Mouse (Mus musculus): Measurements from ENCODE around the gene Khdc1c. TPM values are rescaled to one million over a fixed set of nuclear protein-coding genes. Genes with fewer than 3 reads are reported as not detected.
"Not testable (repeated sequence)": the region's sequence is repeated elsewhere in the genome, so short reads cannot be mapped to it uniquely, and the experiment has no call there.

The Khdc1c gene
- polyA plus RNA-seq, 1 experiment from 2014 or later = not detected

GRCm38 (mm10) chr1:21344752-21345151 is 23.4 kb upstream of the Khdc1c start:
- not testable (repeated sequence) for H3K27ac ChIP-seq (ENCODE audit: poor library complexity, severe bottlenecking); ATAC-seq (ENCODE audit: insufficient number of reproducible peaks, low FRiP score); H3K4me2 ChIP-seq

GRCm38 (mm10) chr1:21349341-21349740 is 18.8 kb upstream of the Khdc1c start, which contains the start of gene Khdc1a:
TSS of gene Khdc1a (plus strand) at chr1:21349641.
- Histone ChIP-seq H3K27me3 (replicated peaks) (no peaks in the 10 kb centered on the region), H3K9ac (no peak within 1 kb of the TSS), H3K9me3 (replicated peaks) (no peaks in the 10 kb centered on the region), H3K27ac (ENCODE audit: poor library complexity, severe bottlenecking) (no peak within 1 kb of the TSS), H3K4me1 (replicated peaks) (no peaks in the 10 kb centered on the region), H3K36me3 (no peaks in the 10 kb centered on the region), H3K4me2 (no peak within 1 kb of the TSS), H3K4me3 (no peak within 1 kb of the TSS)
- ATAC-seq (ENCODE audit: insufficient number of reproducible peaks, low FRiP score) = no peak
- WGBS = 74% methylated on average over 2 of the region's 2 CpGs

More at GRCm38 (mm10) chr1:21344752-21345151, 23.4 kb upstream of the Khdc1c start:
- not testable (repeated sequence) for H3K4me1 ChIP-seq (replicated peaks); H3K9me3 ChIP-seq (replicated peaks); H3K4me3 ChIP-seq; H3K36me3 ChIP-seq; H3K27me3 ChIP-seq (replicated peaks); H3K9ac ChIP-seq
- WGBS = 70% methylated on average over 7 of the region's 7 CpGs

- no peak within 1 kb of the TSS for H3K4me3 ChIP-seq
- H3K4me2 ChIP-seq = no peak within 1 kb of the TSS
- H3K9ac ChIP-seq = no peak within 1 kb of the TSS
- no peaks in the 10 kb centered on the region for H3K36me3 ChIP-seq
- H3K27me3 ChIP-seq (replicated peaks) = no peaks in the 10 kb centered on the region
- 0 out of 2 replicates have a peak, but pooled peaks cover 5% of the 10 kb centered on the region for H3K4me1 ChIP-seq (replicated peaks)
- no peak for ATAC-seq (ENCODE audit: insufficient number of reproducible peaks, low FRiP score)
- no peak within 1 kb of the TSS for H3K27ac ChIP-seq (ENCODE audit: poor library complexity, severe bottlenecking)
- 79% methylated on average over 1 of the region's 1 CpGs for WGBS
- 0 out of 2 replicates have a peak, but pooled peaks cover 2% of the 10 kb centered on the region for H3K9me3 ChIP-seq (replicated peaks)
These were observed 15.1 kb downstream of the Khdc1c start, which contains the start of gene Khdc1b for GRCm38 (mm10) chr1:21383256-21383655. TSS of gene Khdc1b (plus strand) at chr1:21383556.

GRCm38 (mm10) chr1:21391138-21391671 is 23.1 kb downstream of the Khdc1c start:
- Histone ChIP-seq H3K9me3 (replicated peaks) (no peaks in the 10 kb centered on the region), H3K4me2 (no peak overlapping the region), H3K4me3 (no peak overlapping the region), H3K9ac (no peak overlapping the region), H3K36me3 (no peaks in the 10 kb centered on the region), H3K4me1 (replicated peaks) (no peaks in the 10 kb centered on the region), H3K27ac (ENCODE audit: poor library complexity, severe bottlenecking) (no peak overlapping the region), H3K27me3 (replicated peaks) (no peaks in the 10 kb centered on the region)
- 76% methylated on average over 6 of the region's 6 CpGs for WGBS
- ATAC-seq (ENCODE audit: insufficient number of reproducible peaks, low FRiP score) = no peak

- H3K27me3 ChIP-seq (replicated peaks) = no peaks in the 10 kb centered on the region
- no peak overlapping the region for H3K9ac ChIP-seq
- whole genome bisulfite sequencing = 35% methylated on average over 8 of the region's 8 CpGs
- no peak overlapping the region for H3K4me3 ChIP-seq
- no peak for ATAC-seq (ENCODE audit: insufficient number of reproducible peaks, low FRiP score)
- no peak overlapping the region for H3K4me2 ChIP-seq
- no peaks in the 10 kb centered on the region for H3K9me3 ChIP-seq (replicated peaks)
- no peak overlapping the region for H3K27ac ChIP-seq (ENCODE audit: poor library complexity, severe bottlenecking)
- peaks cover 20% of the 10 kb centered on the region; the same call in 1 of the 2 replicates for H3K36me3 ChIP-seq
- H3K4me1 ChIP-seq (replicated peaks) = no peaks in the 10 kb centered on the region
These were observed 34.7 kb downstream of the Khdc1c start for GRCm38 (mm10) chr1:21402804-21403203.

- H3K4me1 ChIP-seq (replicated peaks) = 0 out of 2 replicates have a peak, but pooled peaks cover 5% of the 10 kb centered on the region
- 77% methylated on average over 2 of the region's 2 CpGs for WGBS
- no peaks in the 10 kb centered on the region for H3K9me3 ChIP-seq (replicated peaks)
- no peak overlapping the region for H3K4me3 ChIP-seq
- H3K9ac ChIP-seq = no peak overlapping the region
- peaks cover 13% of the 10 kb centered on the region; the same call in 1 of the 2 replicates for H3K36me3 ChIP-seq
- no peak for ATAC-seq (ENCODE audit: insufficient number of reproducible peaks, low FRiP score)
- H3K27ac ChIP-seq (ENCODE audit: poor library complexity, severe bottlenecking) = no peak overlapping the region
- H3K4me2 ChIP-seq = no peak overlapping the region
- no peaks in the 10 kb centered on the region for H3K27me3 ChIP-seq (replicated peaks)
These were observed 39.1 kb downstream of the Khdc1c start for GRCm38 (mm10) chr1:21407266-21407665.

GRCm38 (mm10) chr1:21411331-21412196 is 43.4 kb downstream of the Khdc1c start:
- no peak overlapping the region for H3K9ac ChIP-seq
- no peaks in the 10 kb centered on the region for H3K36me3 ChIP-seq
- H3K27me3 ChIP-seq (replicated peaks) = no peaks in the 10 kb centered on the region
- H3K4me3 ChIP-seq = no peak overlapping the region
- H3K9me3 ChIP-seq (replicated peaks) = no peaks in the 10 kb centered on the region
- 60% methylated on average over 18 of the region's 18 CpGs for WGBS
- H3K27ac ChIP-seq (ENCODE audit: poor library complexity, severe bottlenecking) = peak overlapping the region; percentile 7; the same call in 1 of the 2 replicates
- ATAC-seq (ENCODE audit: insufficient number of reproducible peaks, low FRiP score) = no peak
- 0 out of 2 replicates have a peak, but pooled peaks cover 9% of the 10 kb centered on the region for H3K4me1 ChIP-seq (replicated peaks)
- no peak overlapping the region for H3K4me2 ChIP-seq

GRCm38 (mm10) chr1:21412197-21412555 is 44.0 kb downstream of the Khdc1c start:
- no peak overlapping the region for H3K4me3 ChIP-seq
- H3K36me3 ChIP-seq = no peaks in the 10 kb centered on the region
- no peak overlapping the region for H3K27ac ChIP-seq (ENCODE audit: poor library complexity, severe bottlenecking)
- H3K27me3 ChIP-seq (replicated peaks) = no peaks in the 10 kb centered on the region
- H3K9ac ChIP-seq = no peak overlapping the region
- H3K4me1 ChIP-seq (replicated peaks) = 0 out of 2 replicates have a peak, but pooled peaks cover 9% of the 10 kb centered on the region
- no peaks in the 10 kb centered on the region for H3K9me3 ChIP-seq (replicated peaks)
- no peak for ATAC-seq (ENCODE audit: insufficient number of reproducible peaks, low FRiP score)
- WGBS = 76% methylated on average over 2 of the region's 2 CpGs
- H3K4me2 ChIP-seq = no peak overlapping the region

GRCm38 (mm10) chr1:21419370-21419769 is 51.2 kb downstream of the Khdc1c start:
- H3K4me1 ChIP-seq (replicated peaks) = 0 out of 2 replicates have a peak, but pooled peaks cover 4% of the 10 kb centered on the region
- no peak overlapping the region for H3K9ac ChIP-seq
- no peak for ATAC-seq (ENCODE audit: insufficient number of reproducible peaks, low FRiP score)

More at GRCm38 (mm10) chr1:21419370-21419769, 51.2 kb downstream of the Khdc1c start:
- no peaks in the 10 kb centered on the region for H3K36me3 ChIP-seq
- H3K27me3 ChIP-seq (replicated peaks) = no peaks in the 10 kb centered on the region
- no peaks in the 10 kb centered on the region for H3K9me3 ChIP-seq (replicated peaks)
- no peak overlapping the region for H3K27ac ChIP-seq (ENCODE audit: poor library complexity, severe bottlenecking)
- no peak overlapping the region for H3K4me2 ChIP-seq
- H3K4me3 ChIP-seq = no peak overlapping the region
